Mouse (Mus musculus): ENCODE measurements at regions not wholly inside any gene's neighbourhood (a gene's known extent, or its start where the extent isn't known, plus 50 kb on each side); places are given as distances from the start of the nearest gene placed in this dataset.

DNA sequence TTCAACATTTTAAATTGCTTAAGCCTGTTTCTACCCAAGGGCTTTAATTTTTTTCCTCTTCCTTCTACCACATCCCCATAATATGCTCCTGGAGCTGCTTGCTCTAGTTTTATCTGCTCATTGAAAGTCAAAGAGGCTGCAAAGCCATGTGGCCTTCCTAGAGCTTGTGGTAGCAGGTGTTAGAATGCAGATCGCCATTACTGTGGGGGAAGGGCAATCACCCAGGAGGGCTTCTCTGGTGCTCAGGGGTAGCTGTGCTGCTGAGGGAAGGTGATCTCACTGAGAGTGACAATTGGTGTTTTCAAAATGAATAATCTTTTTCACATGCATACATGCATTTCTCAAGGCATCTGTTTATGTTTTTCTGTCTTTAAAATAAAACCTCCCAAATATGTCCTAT is 309.8 kb upstream of the Ube2e3 start:
- TF ChIP-seq POLR2A (IDR thresholded peaks at IDR 0.05; ENCODE audit: low read depth, low read length): no peak
- TF ChIP-seq CTCF (conservative IDR thresholded peaks at IDR 0.05; ENCODE audit: insufficient read depth, insufficient read length, low read depth, low read length): no peak

All from kidney, adult 2 months (tissue).